Mouse (Mus musculus): Measurements from ENCODE around the gene Plod1. TPM values are rescaled to one million over a fixed set of nuclear protein-coding genes. Genes with fewer than 3 reads are reported as not detected.
A peak's percentile ranks its signal among the peaks of the same experiment; 100 is the strongest.
"Not testable (repeated sequence)": the region's sequence is repeated elsewhere in the genome, so short reads cannot be mapped to it uniquely, and the experiment has no call there.

The Plod1 gene
- polyA plus RNA-seq, 1 experiment, result not detected

DNA sequence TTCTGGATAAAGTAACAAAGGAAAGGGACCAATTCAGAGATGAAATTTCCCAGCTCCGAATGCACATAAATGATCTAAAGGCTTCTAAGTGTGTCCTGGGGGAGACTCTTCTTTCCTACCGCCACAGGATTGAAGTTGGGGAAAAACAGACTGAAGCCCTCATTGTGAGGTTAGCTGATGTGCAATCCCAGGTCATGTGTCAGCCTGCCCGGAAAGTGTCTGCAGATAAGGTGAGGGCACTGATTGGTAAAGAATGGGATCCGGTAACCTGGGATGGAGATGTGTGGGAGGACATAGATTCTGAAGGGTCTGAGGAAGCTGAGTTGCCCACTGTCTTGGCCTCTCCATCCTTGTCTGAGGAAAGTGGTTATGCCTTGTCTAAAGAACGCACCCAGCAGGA is 67.3 kb downstream of the Plod1 start:
- WGBS, result 8% methylated on average over 5 of the region's 5 CpGs
- TF ChIP-seq POLR2A (IDR thresholded peaks at IDR 0.05; ENCODE audit: insufficient read depth, low read depth, low read length) (no peak), CTCF (IDR thresholded peaks at IDR 0.05; ENCODE audit: insufficient read depth, low read depth, low read length) (no peak)
- H3K4me3 ChIP-seq (ENCODE audit: insufficient read depth, low read depth, low read length), result peak overlapping the region; percentile 92
- H3K27ac ChIP-seq (ENCODE audit: insufficient read depth, low read depth, low read length), result no peak overlapping the region
- peaks cover 6% of the 10 kb centered on the region for H3K4me1 ChIP-seq (ENCODE audit: control insufficient read depth, insufficient read depth, low read length)

DNA sequence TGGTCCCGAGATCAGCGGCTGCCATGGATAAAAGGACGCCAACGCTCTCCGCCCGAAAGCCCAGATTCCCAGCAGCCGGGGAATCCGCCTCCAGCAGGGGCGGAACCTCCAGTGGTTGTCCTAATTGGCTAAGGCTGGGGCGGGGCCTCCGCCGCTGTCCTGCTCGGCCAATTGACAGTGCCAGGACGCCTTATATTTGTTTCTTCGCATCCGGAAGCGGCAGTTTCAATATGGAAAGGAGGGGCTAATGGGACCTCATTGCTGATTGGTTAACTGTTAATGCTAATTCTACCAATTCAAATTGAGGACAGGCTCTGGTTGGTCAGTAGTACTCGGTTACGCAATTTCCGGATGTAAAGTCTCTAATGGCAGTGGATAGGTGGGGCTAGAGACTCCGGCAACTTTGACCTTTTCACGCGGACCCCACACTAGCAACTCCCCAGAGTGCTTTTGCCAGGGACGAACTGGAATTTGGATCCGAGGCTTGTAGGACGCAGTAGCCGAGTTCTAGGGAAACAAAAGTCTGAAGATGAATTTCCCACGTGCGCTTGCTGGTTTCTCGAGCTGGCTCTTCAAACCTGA is 68.0 kb downstream of the Plod1 start, which contains the start of the genes Miip and Fv1:
Gene Miip (minus strand): TSS at position 367 of the 582 bp plus-strand sequence.
Gene Fv1 (plus strand): TSS at position 530 of the 582 bp plus-strand sequence.
- Histone ChIP-seq H3K4me1 (ENCODE audit: control insufficient read depth, insufficient read depth, low read length) (peaks cover 6% of the 10 kb centered on the region), H3K4me3 (ENCODE audit: insufficient read depth, low read depth, low read length) (peak within 1 kb of the TSS; percentile 92), H3K27ac (ENCODE audit: insufficient read depth, low read depth, low read length) (peak within 1 kb of the TSS; percentile 29; the same call in 1 of the 2 replicates)
- WGBS, result under 1% methylated on average over 30 of the region's 30 CpGs
- TF ChIP-seq POLR2A (IDR thresholded peaks at IDR 0.05; ENCODE audit: insufficient read depth, low read depth, low read length) (peak; percentile 69), CTCF (IDR thresholded peaks at IDR 0.05; ENCODE audit: insufficient read depth, low read depth, low read length) (no peak)

GRCm38 (mm10) chr4:147867563-147868449 is 68.8 kb downstream of the Plod1 start:
- no peak for TF ChIP-seq CTCF (IDR thresholded peaks at IDR 0.05; ENCODE audit: insufficient read depth, low read depth, low read length)
- TF ChIP-seq POLR2A (IDR thresholded peaks at IDR 0.05; ENCODE audit: insufficient read depth, low read depth, low read length), result no peak
- peak overlapping the region; percentile 29; the same call in 1 of the 2 replicates for H3K27ac ChIP-seq (ENCODE audit: insufficient read depth, low read depth, low read length)
- peaks cover 6% of the 10 kb centered on the region for H3K4me1 ChIP-seq (ENCODE audit: control insufficient read depth, insufficient read depth, low read length)
- 6% methylated on average over 22 of the region's 22 CpGs for WGBS
- H3K4me3 ChIP-seq (ENCODE audit: insufficient read depth, low read depth, low read length), result peak overlapping the region; percentile 92

DNA sequence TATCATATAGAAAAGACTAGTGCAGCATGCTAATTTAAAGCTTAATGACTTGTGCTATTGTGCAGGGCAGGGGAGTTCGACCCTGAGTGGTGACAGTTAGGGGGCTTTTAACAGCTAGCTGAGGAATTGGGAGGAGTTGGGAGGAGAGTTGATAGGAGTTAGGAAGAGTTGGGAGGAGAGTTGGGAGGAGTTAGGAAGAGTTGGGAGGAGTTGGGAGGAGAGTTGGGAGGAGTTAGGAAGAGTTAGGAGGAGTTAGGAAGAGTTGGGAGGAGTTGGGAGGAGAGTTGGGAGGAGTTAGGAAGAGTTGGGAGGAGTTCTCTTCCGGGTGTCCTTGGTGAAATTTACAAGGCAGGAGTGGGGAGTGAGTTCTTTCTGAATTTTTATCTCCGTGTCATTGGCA is 69.8 kb downstream of the Plod1 start:
- not testable (repeated sequence) for H3K27ac ChIP-seq (ENCODE audit: insufficient read depth, low read depth, low read length); H3K4me3 ChIP-seq (ENCODE audit: insufficient read depth, low read depth, low read length); H3K4me1 ChIP-seq (ENCODE audit: control insufficient read depth, insufficient read depth, low read length)
- 40% methylated on average over 3 of the region's 3 CpGs for WGBS

DNA sequence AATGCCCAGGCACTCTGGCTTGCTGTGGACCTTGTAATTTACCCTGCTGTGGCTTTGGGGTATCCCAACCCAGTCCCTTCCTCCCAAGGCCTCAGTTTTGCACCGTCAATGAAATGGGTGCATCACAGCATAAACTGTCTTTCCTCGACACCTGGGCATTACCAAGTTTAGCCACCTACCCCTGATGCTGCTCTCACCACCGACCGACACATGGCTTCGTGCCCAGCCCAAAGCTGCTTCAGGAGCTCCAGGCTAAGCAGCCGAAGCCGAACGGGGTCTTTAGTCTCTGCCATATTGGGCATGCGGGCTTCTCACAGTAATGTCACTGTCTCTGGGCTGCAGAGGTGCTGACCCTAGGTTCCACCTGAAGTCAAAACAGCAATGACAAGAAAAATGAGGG is 70.5 kb downstream of the Plod1 start:
- H3K4me1 ChIP-seq (ENCODE audit: control insufficient read depth, insufficient read depth, low read length), result peaks cover 6% of the 10 kb centered on the region
- WGBS, result 95% methylated on average over 9 of the region's 9 CpGs
- H3K27ac ChIP-seq (ENCODE audit: insufficient read depth, low read depth, low read length), result no peak overlapping the region
- no peak overlapping the region for H3K4me3 ChIP-seq (ENCODE audit: insufficient read depth, low read depth, low read length)
- TF ChIP-seq POLR2A (IDR thresholded peaks at IDR 0.05; ENCODE audit: insufficient read depth, low read depth, low read length) (no peak), CTCF (IDR thresholded peaks at IDR 0.05; ENCODE audit: insufficient read depth, low read depth, low read length) (no peak)

GRCm38 (mm10) chr4:147865651-147866050 is 70.9 kb downstream of the Plod1 start:
- 95% methylated on average over 6 of the region's 6 CpGs for WGBS
- Histone ChIP-seq H3K4me1 (ENCODE audit: control insufficient read depth, insufficient read depth, low read length) (peaks cover 6% of the 10 kb centered on the region), H3K27ac (ENCODE audit: insufficient read depth, low read depth, low read length) (no peak overlapping the region), H3K4me3 (ENCODE audit: insufficient read depth, low read depth, low read length) (no peak overlapping the region)
- TF ChIP-seq CTCF (IDR thresholded peaks at IDR 0.05; ENCODE audit: insufficient read depth, low read depth, low read length), result no peak
- TF ChIP-seq POLR2A (IDR thresholded peaks at IDR 0.05; ENCODE audit: insufficient read depth, low read depth, low read length), result no peak

- Histone ChIP-seq H3K4me3 (ENCODE audit: insufficient read depth, low read depth, low read length) (no peak overlapping the region), H3K4me1 (ENCODE audit: control insufficient read depth, insufficient read depth, low read length) (no peaks in the 10 kb centered on the region; the same call in 1 of the 2 replicates), H3K27ac (ENCODE audit: insufficient read depth, low read depth, low read length) (no peak overlapping the region)
- TF ChIP-seq CTCF (IDR thresholded peaks at IDR 0.05; ENCODE audit: insufficient read depth, low read depth, low read length) (no peak), POLR2A (IDR thresholded peaks at IDR 0.05; ENCODE audit: insufficient read depth, low read depth, low read length) (no peak)
- 91% methylated on average over 3 of the region's 3 CpGs for WGBS
Measured at GRCm38 (mm10) chr4:147862051-147862450, 74.5 kb downstream of the Plod1 start.

Other genes with a start within 250 kb of the Plod1 start
- gene Zfp534, start 234.2 kb downstream of the Plod1 start, polyA plus RNA-seq (2012; ENCODE audit: insufficient read depth, insufficient read length, low replicate concordance, missing spikeins), result not detected in 2 replicates
- not detected in 2 replicates for gene Zfp984, start 127.0 kb downstream of the Plod1 start, polyA plus RNA-seq (2012; ENCODE audit: insufficient read depth, insufficient read length, low replicate concordance, missing spikeins)
- not detected in 2 replicates for gene Zfp933, start 88.4 kb downstream of the Plod1 start, polyA plus RNA-seq (2012; ENCODE audit: insufficient read depth, insufficient read length, low replicate concordance, missing spikeins)
- gene Miip, start 68.0 kb downstream of the Plod1 start, polyA plus RNA-seq (2012; ENCODE audit: insufficient read depth, insufficient read length, low replicate concordance, missing spikeins), result 626 TPM in 1 of 2 replicates, not detected in the other
- gene Fv1, start 67.8 kb downstream of the Plod1 start, polyA plus RNA-seq (2012; ENCODE audit: insufficient read depth, insufficient read length, low replicate concordance, missing spikeins), result not detected in 2 replicates
- not detected in 2 replicates for gene Mfn2, start 32.1 kb downstream of the Plod1 start, polyA plus RNA-seq (2012; ENCODE audit: insufficient read depth, insufficient read length, low replicate concordance, missing spikeins)
- gene 2510039O18Rik, start 4.1 kb upstream of the Plod1 start, polyA plus RNA-seq (2012; ENCODE audit: insufficient read depth, insufficient read length, low replicate concordance, missing spikeins), result not detected in 2 replicates
- not detected in 2 replicates for gene Nppb, start 49.0 kb upstream of the Plod1 start, polyA plus RNA-seq (2012; ENCODE audit: insufficient read depth, insufficient read length, low replicate concordance, missing spikeins)
- not detected in 2 replicates for gene Nppa, start 64.0 kb upstream of the Plod1 start, polyA plus RNA-seq (2012; ENCODE audit: insufficient read depth, insufficient read length, low replicate concordance, missing spikeins)
- gene Clcn6, start 102.1 kb upstream of the Plod1 start, polyA plus RNA-seq (2012; ENCODE audit: insufficient read depth, insufficient read length, low replicate concordance, missing spikeins), result not detected in 2 replicates
- gene Mthfr, start 102.3 kb upstream of the Plod1 start, polyA plus RNA-seq (2012; ENCODE audit: insufficient read depth, insufficient read length, low replicate concordance, missing spikeins), result not detected in 2 replicates
- gene Agtrap, start 151.3 kb upstream of the Plod1 start, polyA plus RNA-seq (2012; ENCODE audit: insufficient read depth, insufficient read length, low replicate concordance, missing spikeins), result not detected in 2 replicates
- gene Mad2l2, start 193.6 kb upstream of the Plod1 start, polyA plus RNA-seq (2012; ENCODE audit: insufficient read depth, insufficient read length, low replicate concordance, missing spikeins), result not detected in 2 replicates
- gene Draxin, start 193.9 kb upstream of the Plod1 start, polyA plus RNA-seq (2012; ENCODE audit: insufficient read depth, insufficient read length, low replicate concordance, missing spikeins), result not detected in 2 replicates
- not detected in 2 replicates for gene Fbxo6, start 215.4 kb upstream of the Plod1 start, polyA plus RNA-seq (2012; ENCODE audit: insufficient read depth, insufficient read length, low replicate concordance, missing spikeins)
- gene Fbxo44, start 223.7 kb upstream of the Plod1 start, polyA plus RNA-seq (2012; ENCODE audit: insufficient read depth, insufficient read length, low replicate concordance, missing spikeins), result not detected in 2 replicates
- not detected in 2 replicates for gene Fbxo2, start 223.9 kb upstream of the Plod1 start, polyA plus RNA-seq (2012; ENCODE audit: insufficient read depth, insufficient read length, low replicate concordance, missing spikeins)

Data from olfactory bulb, adult 2 months (tissue).